Mouse (Mus musculus) liver, embryonic 14.5 days (tissue): ENCODE measurements around the gene Lrrc2. TPM values are rescaled to one million over a fixed set of nuclear protein-coding genes. Genes with fewer than 3 reads are reported as not detected.

Source experiments
- ATAC-seq: fragments of 200-750 bp; cut with Nextera tagmentation; 2 replicates; pipeline ENCODE4 v1.8.0; 2017; ENCODE audit warnings: moderate number of reproducible peaks, mild to moderate bottlenecking, moderate library complexity; ENCODE audit not compliant: insufficient read depth
- DNase-seq, 3 experiments: peaks; one replicate each; pipeline ENCODE4 v3.0.0-alpha.2; 2012 to 2013; ENCODE audit warnings: low read depth in 3 of 3, low spot score in 3 of 3
- H3K27ac ChIP-seq: fragments of 300-500 bp; sonication (generic); 2 replicates; pipeline ENCODE4 v1.5.1; 2014; ENCODE audit warnings: moderate library complexity, mild to moderate bottlenecking, control low read depth, inconsistent platforms
- H3K27me3 ChIP-seq: fragments of 300-500 bp; sonication (generic); 2 replicates; pipeline ENCODE4 v1.6.1; 2014; ENCODE audit warnings: mild to moderate bottlenecking, low read length, moderate library complexity; ENCODE audit not compliant: control insufficient read depth, insufficient read depth
- H3K36me3 ChIP-seq: fragments of 300-500 bp; sonication (generic); replicated peaks from 2 replicates; pipeline ENCODE4 v1.6.1; 2014; ENCODE audit warnings: low read depth; ENCODE audit not compliant: control insufficient read depth, insufficient read depth
- H3K4me1 ChIP-seq, 2 experiments: fragments of 200-500 bp in 1 of 2; fragments of 300-500 bp in 1 of 2; sonication (generic) in 1 of 2; replicated peaks; 2 replicates each; pipeline ENCODE4 v1.6.1; 2012 to 2014; ENCODE audit warnings: antibody characterized with exemption in 1 of 2, inconsistent platforms in 1 of 2, low read length in 1 of 2; ENCODE audit not compliant: control insufficient read depth in 2 of 2, insufficient read depth in 2 of 2
- H3K4me2 ChIP-seq: fragments of 300-500 bp; sonication (generic); 2 replicates; pipeline ENCODE4 v1.6.1; 2014; ENCODE audit warnings: low read depth, mild to moderate bottlenecking, control low read depth, moderate library complexity
- H3K4me3 ChIP-seq, 2 experiments: fragments of 200-500 bp in 1 of 2; fragments of 300-500 bp in 1 of 2; sonication (generic) in 1 of 2; 2 replicates each; pipeline ENCODE4 v1.5.1; 2012 to 2014; ENCODE audit warnings: low read depth in 2 of 2, low read length in 2 of 2, mild to moderate bottlenecking in 2 of 2, control low read depth in 1 of 2, inconsistent platforms in 1 of 2, moderate library complexity in 1 of 2; ENCODE audit not compliant: insufficient read depth in 1 of 2
- H3K9ac ChIP-seq: fragments of 300-500 bp; sonication (generic); replicated peaks from 2 replicates; pipeline ENCODE4 v1.6.1; 2014; ENCODE audit warnings: mild to moderate bottlenecking, control low read depth, moderate library complexity
- H3K9me3 ChIP-seq: fragments of 300-500 bp; sonication (generic); 2 replicates; pipeline ENCODE4 v1.6.1; 2016; ENCODE audit warnings: low read length, mixed read lengths; ENCODE audit not compliant: control insufficient read depth
- CTCF ChIP-seq: IDR thresholded peaks from 2 replicates; pipeline ENCODE4 v1.5.1; 2016; ENCODE audit warnings: antibody characterized with exemption, low read depth, control low read depth
- EP300 ChIP-seq: IDR thresholded peaks from 2 replicates; pipeline ENCODE4 v1.6.1; 2016; ENCODE audit warnings: antibody characterized with exemption, low read depth
- WGBS: fragments of 180-500 bp; shearing (Covaris S2); extraction: QIAGEN DNeasy Blood & Tissue Kit; methylation state at CpG from one replicate; pipeline ENCODE4 v1.1.7; 2014; ENCODE audit not compliant: insufficient replicate concordance; 5-methylcytosine and 5-hydroxymethylcytosine counted together
- polyA plus RNA-seq, 2 experiments: library from polyadenylated mRNA; depleted of rRNA in 1 of 2; stranded (reverse) in 1 of 2; unstranded in 1 of 2; fragments of >200 nt; fragmentation: Nextera tagmentation in 1 of 2; extraction: Ambion mirVana in 1 of 2; gene quantifications; 2 replicates each; pipeline versions ENCODE4 v1.2.1 to v1.2.3; 2012 to 2014

The Lrrc2 gene
- polyA plus RNA-seq, 2 experiments, result 0.09 to 0.29 TPM

DNA sequence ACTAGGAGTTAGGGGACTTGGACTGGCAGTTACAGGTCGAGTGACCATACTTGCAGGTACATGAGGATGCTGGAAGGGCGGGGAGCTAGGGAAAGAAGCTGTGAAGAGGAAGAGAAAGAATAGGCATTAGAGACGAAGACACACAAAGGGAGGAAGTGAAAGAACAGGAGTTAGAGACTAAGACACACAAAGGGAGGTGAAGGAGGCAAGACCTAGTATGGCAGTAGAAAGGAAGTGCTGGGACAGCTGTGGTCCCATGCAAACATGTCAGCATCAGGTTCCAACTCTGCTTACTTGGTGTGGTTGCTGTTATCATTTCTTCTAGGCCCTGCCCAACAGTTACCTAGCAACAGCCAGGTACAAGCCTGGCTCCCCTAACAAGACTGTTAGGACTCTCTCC, 58.4 kb downstream of the Lrrc2 start:
- Histone ChIP-seq H3K4me1 (no peaks in the 10 kb centered on the region), H3K36me3 (no peaks in the 10 kb centered on the region), H3K9me3 (no peaks in the 10 kb centered on the region), H3K4me2 (no peak overlapping the region), H3K9ac (no peak overlapping the region), H3K27me3 (no peaks in the 10 kb centered on the region), H3K4me3 (no peak overlapping the region), H3K27ac (no peak overlapping the region)
- WGBS, result 40% methylated on average over 3 of the region's 3 CpGs
- TF ChIP-seq EP300, result no peak
- TF ChIP-seq CTCF, result no peak
- no peak for ATAC-seq
- DNase-seq, result no peak

DNA sequence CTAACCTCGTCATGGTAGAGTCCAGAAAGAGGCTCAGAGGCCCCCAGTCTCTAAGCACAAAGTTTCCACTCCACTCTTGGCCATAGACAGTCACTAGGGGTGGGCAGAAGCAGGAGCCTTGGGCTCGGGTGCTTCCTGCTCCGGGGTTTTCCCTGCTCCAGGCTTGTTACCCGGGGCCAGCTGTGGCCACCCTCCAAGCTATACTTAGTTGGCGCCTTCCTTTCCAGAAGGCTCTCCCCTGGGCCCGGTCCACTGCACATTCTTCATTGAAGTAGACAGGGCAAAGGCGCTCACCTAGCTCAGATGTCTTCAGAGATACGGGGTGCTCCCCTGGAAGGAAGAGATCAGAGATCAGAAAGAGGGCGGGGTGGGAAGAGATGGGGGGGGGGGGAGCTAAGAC, 60.2 kb downstream of the Lrrc2 start:
- ATAC-seq, result no peak
- TF ChIP-seq EP300 (no peak), CTCF (no peak)
- Histone ChIP-seq H3K4me1 (no peaks in the 10 kb centered on the region), H3K4me3 (no peak overlapping the region), H3K4me2 (no peak overlapping the region), H3K9ac (no peak overlapping the region), H3K27ac (no peak overlapping the region), H3K27me3 (no peaks in the 10 kb centered on the region), H3K9me3 (no peaks in the 10 kb centered on the region), H3K36me3 (no peaks in the 10 kb centered on the region)
- WGBS, result 59% methylated on average over 9 of the region's 9 CpGs
- no peak for DNase-seq

DNA sequence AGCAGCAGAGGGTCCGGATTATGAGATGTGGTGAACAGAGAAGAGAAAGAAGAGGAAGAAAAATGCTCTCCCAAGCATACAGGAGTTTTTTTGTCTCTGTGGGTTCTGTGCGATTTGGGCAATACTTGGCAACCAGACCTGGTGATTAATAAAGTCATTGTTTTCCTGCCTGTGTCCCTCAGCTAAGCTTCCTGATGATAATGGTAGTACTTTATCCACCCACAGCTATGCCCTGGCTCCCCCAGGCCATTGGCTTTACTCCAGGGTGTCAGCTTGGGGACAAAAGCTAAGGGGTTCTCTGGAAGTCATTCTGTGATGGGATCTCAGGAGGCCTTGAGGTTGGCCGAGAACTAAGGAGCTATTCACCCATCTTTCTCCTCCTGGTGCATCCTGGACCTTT, 60.7 kb downstream of the Lrrc2 start:
- H3K9ac ChIP-seq, result no peak overlapping the region
- no peak overlapping the region for H3K4me2 ChIP-seq
- 49% methylated on average over 3 of the region's 3 CpGs for WGBS
- no peaks in the 10 kb centered on the region for H3K27me3 ChIP-seq
- no peak for TF ChIP-seq CTCF
- TF ChIP-seq EP300, result no peak
- no peaks in the 10 kb centered on the region for H3K4me1 ChIP-seq
- no peaks in the 10 kb centered on the region for H3K9me3 ChIP-seq
- H3K36me3 ChIP-seq, result no peaks in the 10 kb centered on the region
- no peak overlapping the region for H3K27ac ChIP-seq
- ATAC-seq (no peak), DNase-seq (no peak)
- H3K4me3 ChIP-seq, result no peak overlapping the region

DNA sequence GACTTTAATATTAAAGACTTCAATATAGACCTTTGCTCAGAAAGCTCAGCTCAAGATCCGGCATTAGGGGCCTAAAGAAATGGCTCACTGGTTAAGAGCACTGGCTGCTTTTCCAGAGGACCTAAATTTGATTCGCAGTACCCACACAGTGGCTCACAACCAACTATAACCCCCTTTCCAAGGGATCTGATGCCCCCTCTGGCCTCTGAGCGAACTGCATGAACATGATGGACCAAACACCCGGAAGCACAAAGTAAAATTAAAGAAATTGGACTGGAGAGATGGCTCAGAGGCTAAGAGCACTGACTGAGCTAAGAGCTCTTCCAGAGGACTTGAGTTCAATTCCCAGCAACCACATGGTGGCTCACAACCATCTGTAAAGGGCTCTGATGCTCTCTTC, 64.3 kb downstream of the Lrrc2 start:
- no peak for DNase-seq
- Histone ChIP-seq H3K4me1 (no peaks in the 10 kb centered on the region; a peak in 1 of 4 replicates), H3K9me3 (no peaks in the 10 kb centered on the region), H3K27me3 (no peaks in the 10 kb centered on the region), H3K36me3 (no peaks in the 10 kb centered on the region), H3K4me3 (no peak overlapping the region), H3K9ac (no peak overlapping the region), H3K27ac (no peak overlapping the region), H3K4me2 (no peak overlapping the region)
- TF ChIP-seq CTCF (peak; percentile 47), EP300 (no peak)
- no peak for ATAC-seq
- 62% methylated on average over 4 of the region's 4 CpGs for WGBS

DNA sequence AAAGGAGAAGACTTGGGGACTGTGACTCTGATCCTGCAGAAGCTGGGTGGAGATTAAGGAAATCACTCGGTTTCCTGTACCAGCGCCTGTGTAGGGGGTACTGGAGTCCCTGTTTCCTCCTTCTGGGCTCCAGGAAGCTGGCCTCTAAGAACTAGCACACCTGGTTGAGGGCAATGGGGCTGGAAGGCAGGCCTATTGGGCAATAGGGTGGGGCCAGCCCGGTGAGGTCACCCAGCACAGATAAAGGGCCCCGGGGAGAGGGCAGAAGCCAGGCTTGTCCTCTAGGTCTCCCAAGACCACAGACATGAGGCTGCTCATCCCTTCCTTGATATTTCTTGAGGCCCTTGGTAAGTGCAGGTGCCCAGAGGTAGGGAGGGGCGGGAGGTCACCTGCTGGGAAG, 67.7 kb downstream of the Lrrc2 start, which contains the start of gene Ltf:
TSS of gene Ltf (plus strand) at position 250 of the 400 bp plus-strand sequence.
- Histone ChIP-seq H3K4me3 (no peak within 1 kb of the TSS), H3K9me3 (no peaks in the 10 kb centered on the region), H3K4me2 (no peak within 1 kb of the TSS), H3K36me3 (no peaks in the 10 kb centered on the region), H3K27ac (no peak within 1 kb of the TSS), H3K4me1 (no peaks in the 10 kb centered on the region; a peak in 1 of 4 replicates), H3K9ac (no peak within 1 kb of the TSS), H3K27me3 (no peaks in the 10 kb centered on the region)
- 18% methylated on average over 5 of the region's 5 CpGs for WGBS
- peak; percentile 50; the same call in 1 of the 2 replicates for ATAC-seq
- no peak for DNase-seq
- TF ChIP-seq CTCF, result no peak
